Mouse (Mus musculus) cerebellum, adult 11 months (tissue): ENCODE data around the gene Zdhhc14.
A peak's percentile ranks its signal among the peaks of the same experiment; 100 is the strongest.

Experiments
- DNase-seq: peaks from one replicate; pipeline ENCODE4 v3.0.0; 2022

Zdhhc14 gene

GRCm38 (mm10) chr17:5506553-5506952 is 14.2 kb downstream of the Zdhhc14 start:
- DNase-seq = no peak

- DNase-seq = no peak
These were observed 14.6 kb downstream of the Zdhhc14 start for GRCm38 (mm10) chr17:5506988-5507387.

- no peak for DNase-seq
These were observed 15.7 kb downstream of the Zdhhc14 start for GRCm38 (mm10) chr17:5508030-5508429.

GRCm38 (mm10) chr17:5510564-5510963 is 18.2 kb downstream of the Zdhhc14 start:
- no peak for DNase-seq

- DNase-seq = no peak
These were observed 19.4 kb downstream of the Zdhhc14 start for GRCm38 (mm10) chr17:5511724-5512123.

- no peak for DNase-seq
These were observed 27.1 kb downstream of the Zdhhc14 start for GRCm38 (mm10) chr17:5519466-5519865.

- DNase-seq = no peak
These were observed 27.7 kb downstream of the Zdhhc14 start for GRCm38 (mm10) chr17:5519910-5520592.

GRCm38 (mm10) chr17:5521532-5521931 is 29.2 kb downstream of the Zdhhc14 start:
- no peak for DNase-seq

GRCm38 (mm10) chr17:5529552-5529951 is 37.2 kb downstream of the Zdhhc14 start:
- DNase-seq = no peak

- DNase-seq = no peak
These were observed 40.5 kb downstream of the Zdhhc14 start for GRCm38 (mm10) chr17:5532816-5533215.

- DNase-seq = no peak
These were observed 43.0 kb downstream of the Zdhhc14 start for GRCm38 (mm10) chr17:5535357-5535756.

- DNase-seq = no peak
These were observed 44.1 kb downstream of the Zdhhc14 start for GRCm38 (mm10) chr17:5536259-5537094.

- no peak for DNase-seq
These were observed 44.8 kb downstream of the Zdhhc14 start for GRCm38 (mm10) chr17:5537095-5537575.

GRCm38 (mm10) chr17:5542177-5542576 is 49.8 kb downstream of the Zdhhc14 start:
- no peak for DNase-seq

GRCm38 (mm10) chr17:5544065-5544464 is 51.7 kb downstream of the Zdhhc14 start:
- no peak for DNase-seq

- no peak for DNase-seq
These were observed 52.7 kb downstream of the Zdhhc14 start for GRCm38 (mm10) chr17:5545065-5545464.

GRCm38 (mm10) chr17:5548546-5548945 is 56.2 kb downstream of the Zdhhc14 start:
- DNase-seq = no peak

GRCm38 (mm10) chr17:5549460-5549859 is 57.1 kb downstream of the Zdhhc14 start:
- DNase-seq = no peak

- no peak for DNase-seq
These were observed 58.1 kb downstream of the Zdhhc14 start for GRCm38 (mm10) chr17:5550444-5550843.

GRCm38 (mm10) chr17:5551136-5551535 is 58.8 kb downstream of the Zdhhc14 start:
- no peak for DNase-seq

- no peak for DNase-seq
These were observed 59.8 kb downstream of the Zdhhc14 start for GRCm38 (mm10) chr17:5552036-5552760.

GRCm38 (mm10) chr17:5553556-5553955 is 61.2 kb downstream of the Zdhhc14 start:
- DNase-seq = peak; percentile 63

GRCm38 (mm10) chr17:5554573-5554972 is 62.2 kb downstream of the Zdhhc14 start:
- no peak for DNase-seq
